Mouse (Mus musculus): Measurements from ENCODE around the gene Epha2.

Gene Epha2

DNA sequence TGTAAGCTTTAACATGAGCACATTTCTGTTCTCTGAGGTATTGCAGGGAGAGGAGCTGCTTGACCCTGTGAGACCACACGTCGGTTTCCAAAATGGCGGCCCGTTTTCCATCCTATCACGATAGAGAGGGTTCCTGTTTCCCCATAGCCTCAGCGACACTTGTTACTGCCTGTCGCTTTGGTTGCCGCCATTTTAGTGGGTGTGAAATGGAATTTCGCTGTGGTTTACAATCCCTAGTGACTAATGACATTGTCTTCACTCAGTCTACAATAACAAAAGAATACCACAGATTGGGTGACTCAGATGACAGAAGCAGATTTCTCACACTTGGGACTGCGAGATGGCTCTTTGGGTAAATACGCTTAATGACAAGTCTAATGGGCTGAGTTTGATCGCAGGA lies 44.2 kb downstream of the Epha2 start:
- no peaks in the 10 kb centered on the region for H3K27me3 ChIP-seq (ENCODE audit: control insufficient read depth, insufficient read depth, low read length, poor library complexity, severe bottlenecking)
- no peak for DNase-seq (ENCODE audit: low read depth, low spot score)
- H3K36me3 ChIP-seq (ENCODE audit: control insufficient read depth, insufficient read depth, low read length, poor library complexity, severe bottlenecking): no peaks in the 10 kb centered on the region

DNA sequence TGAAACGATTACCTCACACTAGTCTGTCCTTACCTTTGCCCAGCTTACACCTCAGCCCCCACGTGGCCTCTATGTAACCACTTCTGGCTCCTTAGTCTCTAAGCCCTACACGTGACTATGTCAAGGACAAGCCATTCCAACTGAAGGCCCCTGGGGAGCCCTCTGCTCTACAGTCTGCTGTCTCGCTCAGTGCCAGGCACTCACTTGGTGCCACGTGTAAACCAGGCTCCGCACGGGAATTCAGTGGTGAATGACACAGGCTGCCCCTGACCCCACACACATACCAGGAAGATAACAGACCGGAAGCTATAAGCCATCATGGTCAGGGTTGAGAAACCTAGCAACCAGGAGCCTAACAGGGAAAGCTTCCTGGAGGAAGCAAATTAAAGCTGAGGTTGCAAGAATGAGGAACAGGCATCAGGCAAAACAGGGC lies 46.3 kb downstream of the Epha2 start:
- Histone ChIP-seq H3K36me3 (ENCODE audit: control insufficient read depth, insufficient read depth, low read length, poor library complexity, severe bottlenecking) (no peaks in the 10 kb centered on the region), H3K27me3 (ENCODE audit: control insufficient read depth, insufficient read depth, low read length, poor library complexity, severe bottlenecking) (no peaks in the 10 kb centered on the region)
- DNase-seq (ENCODE audit: low read depth, low spot score): no peak

- no peaks in the 10 kb centered on the region for H3K36me3 ChIP-seq (ENCODE audit: control insufficient read depth, insufficient read depth, low read length, poor library complexity, severe bottlenecking)
- no peak for DNase-seq (ENCODE audit: low read depth, low spot score)
- no peaks in the 10 kb centered on the region for H3K27me3 ChIP-seq (ENCODE audit: control insufficient read depth, insufficient read depth, low read length, poor library complexity, severe bottlenecking)
Measured at GRCm38 (mm10) chr4:141348616-141349015, 47.6 kb downstream of the Epha2 start.

DNA sequence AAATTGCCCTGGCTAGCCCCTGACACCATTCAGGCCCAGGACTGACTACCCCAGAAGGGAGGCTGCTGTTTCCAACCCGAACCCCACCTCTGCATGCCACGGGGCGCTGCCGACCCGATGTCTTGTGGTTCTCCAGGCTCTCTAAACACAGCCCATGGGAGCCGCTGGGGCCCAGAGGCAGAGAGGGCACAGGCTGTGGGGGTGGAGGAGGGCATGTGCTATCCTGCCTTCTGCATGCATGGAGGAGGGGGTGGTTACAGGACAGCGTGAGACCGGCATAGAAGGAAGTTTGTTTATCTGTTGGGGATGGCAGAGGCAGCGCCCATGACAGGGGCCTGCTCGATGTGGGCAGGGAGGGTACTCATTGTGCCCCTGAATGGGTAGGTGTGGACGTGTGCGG lies 49.0 kb downstream of the Epha2 start:
- no peaks in the 10 kb centered on the region for H3K27me3 ChIP-seq (ENCODE audit: control insufficient read depth, insufficient read depth, low read length, poor library complexity, severe bottlenecking)
- H3K36me3 ChIP-seq (ENCODE audit: control insufficient read depth, insufficient read depth, low read length, poor library complexity, severe bottlenecking): no peaks in the 10 kb centered on the region
- DNase-seq (ENCODE audit: low read depth, low spot score): no peak

DNA sequence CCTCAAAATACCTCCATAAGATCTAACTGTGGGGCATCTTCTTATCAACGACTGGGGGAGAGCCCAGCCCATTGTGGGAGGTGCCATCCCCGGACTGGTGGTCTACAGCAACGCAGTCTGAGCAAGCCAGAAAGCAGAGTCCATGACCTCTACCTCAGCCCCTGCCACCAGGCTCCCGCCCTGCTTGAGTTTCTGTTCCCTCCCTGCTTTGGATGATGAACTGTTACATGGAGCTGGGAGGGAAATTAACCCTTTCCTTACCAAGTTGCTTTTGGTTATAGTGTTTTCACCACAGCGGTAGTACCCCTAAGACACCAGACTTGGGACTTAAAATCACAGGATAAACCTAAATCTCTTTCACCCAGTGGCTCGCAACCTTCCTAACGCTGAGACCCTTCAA lies 50.9 kb downstream of the Epha2 start:
- no peak for DNase-seq (ENCODE audit: low read depth, low spot score)
- H3K27me3 ChIP-seq (ENCODE audit: control insufficient read depth, insufficient read depth, low read length, poor library complexity, severe bottlenecking): no peaks in the 10 kb centered on the region
- no peaks in the 10 kb centered on the region for H3K36me3 ChIP-seq (ENCODE audit: control insufficient read depth, insufficient read depth, low read length, poor library complexity, severe bottlenecking)

DNA sequence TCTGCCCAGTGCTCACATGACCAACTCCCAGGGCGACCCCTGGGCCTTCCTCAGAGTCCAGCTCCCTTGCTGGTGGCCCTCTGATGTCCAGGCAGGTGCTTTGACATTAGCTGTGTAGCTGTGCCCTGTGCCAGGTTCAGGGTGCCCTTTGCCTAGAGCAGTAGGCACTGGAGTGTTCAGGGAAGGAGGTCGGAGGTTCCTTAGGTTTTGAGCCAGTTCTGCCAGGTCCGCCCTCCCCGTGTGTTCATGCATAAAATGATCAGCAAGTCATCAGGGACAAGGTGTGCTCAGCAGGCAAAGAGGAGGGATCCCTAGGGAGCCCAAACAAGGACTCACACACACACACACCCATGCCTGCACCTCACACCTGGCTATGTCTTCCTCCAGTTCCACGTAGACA lies 51.9 kb downstream of the Epha2 start:
- DNase-seq (ENCODE audit: low read depth, low spot score): no peak
- H3K27me3 ChIP-seq (ENCODE audit: control insufficient read depth, insufficient read depth, low read length, poor library complexity, severe bottlenecking): no peaks in the 10 kb centered on the region
- H3K36me3 ChIP-seq (ENCODE audit: control insufficient read depth, insufficient read depth, low read length, poor library complexity, severe bottlenecking): no peaks in the 10 kb centered on the region

DNA sequence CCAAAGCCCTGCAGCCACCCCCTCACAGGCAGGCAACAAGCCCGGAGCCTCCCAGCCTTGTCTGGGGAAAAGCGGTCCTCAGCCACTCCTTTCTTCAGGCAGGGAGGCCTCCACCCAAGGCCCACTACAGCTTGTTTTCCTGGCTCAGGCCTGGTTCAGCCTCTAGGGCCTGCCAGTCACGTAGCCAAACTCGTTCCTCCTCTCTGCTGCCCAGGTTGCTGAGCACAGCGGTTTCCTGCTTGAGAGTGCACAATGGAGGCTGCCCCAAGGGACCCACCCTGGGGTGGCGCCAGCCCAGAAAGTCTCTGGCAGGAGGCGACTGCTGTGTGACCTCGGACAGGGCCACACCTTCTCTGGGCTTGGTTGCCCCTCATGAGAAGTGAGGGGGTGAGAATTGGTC lies 52.8 kb downstream of the Epha2 start:
- peak; percentile 45 for DNase-seq (ENCODE audit: low read depth, low spot score)
- no peaks in the 10 kb centered on the region for H3K27me3 ChIP-seq (ENCODE audit: control insufficient read depth, insufficient read depth, low read length, poor library complexity, severe bottlenecking)
- H3K36me3 ChIP-seq (ENCODE audit: control insufficient read depth, insufficient read depth, low read length, poor library complexity, severe bottlenecking): no peaks in the 10 kb centered on the region

- no peaks in the 10 kb centered on the region for H3K36me3 ChIP-seq (ENCODE audit: control insufficient read depth, insufficient read depth, low read length, poor library complexity, severe bottlenecking)
- DNase-seq (ENCODE audit: low read depth, low spot score): no peak
- H3K27me3 ChIP-seq (ENCODE audit: control insufficient read depth, insufficient read depth, low read length, poor library complexity, severe bottlenecking): no peaks in the 10 kb centered on the region
Measured at GRCm38 (mm10) chr4:141357811-141358210, 56.8 kb downstream of the Epha2 start.

DNA sequence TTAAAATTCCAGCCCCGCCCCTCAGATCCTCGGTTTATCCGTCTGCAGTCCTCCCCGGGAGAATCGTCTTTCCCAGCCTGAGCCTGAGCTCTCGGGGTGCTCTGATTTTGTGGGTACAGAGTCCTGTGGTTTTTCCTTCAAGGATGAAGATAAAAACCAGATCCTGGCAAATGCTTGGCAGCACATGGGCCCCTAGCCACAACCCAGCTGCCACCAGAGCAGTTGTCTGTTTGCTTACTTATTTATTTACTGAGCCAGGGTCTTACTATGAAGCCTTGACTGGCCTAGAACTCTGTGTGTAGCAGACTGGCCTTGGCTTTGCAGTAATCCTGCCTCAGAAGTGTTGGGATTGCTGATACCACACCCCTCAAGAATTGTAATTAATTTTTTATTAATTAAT lies 58.2 kb downstream of the Epha2 start:
- no peaks in the 10 kb centered on the region for H3K27me3 ChIP-seq (ENCODE audit: control insufficient read depth, insufficient read depth, low read length, poor library complexity, severe bottlenecking)
- H3K36me3 ChIP-seq (ENCODE audit: control insufficient read depth, insufficient read depth, low read length, poor library complexity, severe bottlenecking): no peaks in the 10 kb centered on the region
- no peak for DNase-seq (ENCODE audit: low read depth, low spot score)

- DNase-seq (ENCODE audit: low read depth, low spot score): peak; percentile 66
- H3K36me3 ChIP-seq (ENCODE audit: control insufficient read depth, insufficient read depth, low read length, poor library complexity, severe bottlenecking): no peaks in the 10 kb centered on the region
- no peaks in the 10 kb centered on the region for H3K27me3 ChIP-seq (ENCODE audit: control insufficient read depth, insufficient read depth, low read length, poor library complexity, severe bottlenecking)
Measured at GRCm38 (mm10) chr4:141360846-141361245, 59.8 kb downstream of the Epha2 start.

- no peaks in the 10 kb centered on the region for H3K27me3 ChIP-seq (ENCODE audit: control insufficient read depth, insufficient read depth, low read length, poor library complexity, severe bottlenecking)
- no peaks in the 10 kb centered on the region for H3K36me3 ChIP-seq (ENCODE audit: control insufficient read depth, insufficient read depth, low read length, poor library complexity, severe bottlenecking)
- peak; percentile 88 for DNase-seq (ENCODE audit: low read depth, low spot score)
Measured at GRCm38 (mm10) chr4:141362937-141363548, 62.0 kb downstream of the Epha2 start.

DNA sequence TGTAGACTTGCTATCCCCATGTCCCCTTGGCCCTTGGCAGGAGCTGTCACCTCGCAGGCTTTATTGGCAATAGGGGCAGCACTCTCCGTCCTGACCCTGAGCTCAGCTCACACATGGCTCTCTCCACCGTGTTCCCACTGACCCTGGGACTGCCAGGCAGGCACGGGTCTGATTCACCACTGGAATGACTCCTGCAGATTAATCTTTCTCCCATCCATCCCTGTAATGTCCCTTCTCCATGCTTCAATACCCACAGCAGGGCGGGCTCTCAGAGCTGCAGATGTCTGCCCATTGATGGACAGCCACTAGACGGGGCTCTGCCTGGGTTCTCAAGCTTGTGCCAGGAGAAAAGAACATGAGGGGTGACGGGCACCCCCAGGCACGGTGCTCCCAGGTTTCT lies 64.1 kb downstream of the Epha2 start:
- no peaks in the 10 kb centered on the region for H3K36me3 ChIP-seq (ENCODE audit: control insufficient read depth, insufficient read depth, low read length, poor library complexity, severe bottlenecking)
- no peak for DNase-seq (ENCODE audit: low read depth, low spot score)
- no peaks in the 10 kb centered on the region for H3K27me3 ChIP-seq (ENCODE audit: control insufficient read depth, insufficient read depth, low read length, poor library complexity, severe bottlenecking)

DNA sequence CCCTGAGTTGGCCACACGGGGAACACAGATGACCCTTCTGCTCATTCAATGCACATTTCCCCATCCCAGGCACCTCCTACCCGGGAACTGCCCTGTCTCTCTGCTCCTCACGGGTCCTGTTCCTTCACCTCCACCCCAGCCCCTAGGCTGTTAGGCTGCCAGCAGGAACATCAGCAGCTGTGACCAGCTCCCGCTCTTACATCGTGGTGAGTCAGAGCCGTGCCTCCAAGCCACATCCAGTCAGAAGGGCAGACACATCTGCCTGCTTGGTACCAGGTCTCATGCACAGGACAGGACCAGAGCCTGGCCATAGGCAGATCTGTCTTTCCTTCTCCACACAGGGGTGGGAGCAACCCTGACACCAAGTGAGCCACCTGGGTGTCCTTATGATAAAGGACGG lies 64.8 kb downstream of the Epha2 start:
- no peaks in the 10 kb centered on the region for H3K27me3 ChIP-seq (ENCODE audit: control insufficient read depth, insufficient read depth, low read length, poor library complexity, severe bottlenecking)
- no peaks in the 10 kb centered on the region for H3K36me3 ChIP-seq (ENCODE audit: control insufficient read depth, insufficient read depth, low read length, poor library complexity, severe bottlenecking)
- DNase-seq (ENCODE audit: low read depth, low spot score): no peak

DNA sequence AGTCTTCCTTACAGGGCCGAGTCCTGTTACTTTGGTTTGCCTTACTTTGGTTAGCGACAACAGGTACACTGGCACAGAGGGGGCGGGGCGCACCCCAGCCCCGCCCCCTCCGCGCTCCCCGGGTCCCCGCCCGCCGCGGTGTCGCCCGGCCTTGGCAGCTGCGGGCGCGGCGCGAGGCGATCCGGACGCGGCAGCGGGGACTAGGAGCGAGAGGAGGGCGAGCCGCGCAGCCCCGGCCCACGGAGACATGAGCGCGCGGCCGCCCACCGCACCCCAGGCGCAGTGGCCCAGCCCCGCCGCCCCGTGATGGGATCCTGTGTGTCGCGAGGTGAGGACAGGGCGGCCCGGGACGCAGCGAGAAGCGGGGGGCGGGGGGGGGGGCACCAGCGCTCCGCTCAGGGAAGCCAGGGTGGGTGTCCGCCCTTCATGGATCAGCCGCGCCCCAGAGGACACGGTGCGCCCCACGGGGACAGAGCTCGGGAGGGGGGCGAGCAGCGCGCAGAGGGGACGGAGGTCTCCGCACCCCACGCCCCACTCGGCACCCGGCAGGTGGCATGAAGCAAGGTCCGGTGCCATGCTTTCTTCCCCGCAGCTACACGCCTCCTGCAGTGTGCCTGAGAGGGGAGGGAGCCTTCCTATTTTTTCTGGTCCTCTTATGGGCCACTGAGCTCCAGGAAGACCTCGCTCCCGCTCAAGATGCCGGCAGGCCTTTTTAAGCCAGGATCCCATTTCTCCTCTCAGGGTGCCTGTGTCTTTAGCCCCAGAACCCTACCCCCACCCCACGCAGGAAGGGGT lies 67.2 kb downstream of the Epha2 start, which contains the start of gene Fam131c:
Gene Fam131c (plus strand): TSS at position 224 of the 795 bp plus-strand sequence.
- peak; percentile 41 for DNase-seq (ENCODE audit: low read depth, low spot score)
- no peaks in the 10 kb centered on the region for H3K36me3 ChIP-seq (ENCODE audit: control insufficient read depth, insufficient read depth, low read length, poor library complexity, severe bottlenecking)

GRCm38 (mm10) chr4:141372426-141372825 lies 71.4 kb downstream of the Epha2 start:
- Histone ChIP-seq H3K36me3 (ENCODE audit: control insufficient read depth, insufficient read depth, low read length, poor library complexity, severe bottlenecking) (no peaks in the 10 kb centered on the region), H3K27me3 (ENCODE audit: control insufficient read depth, insufficient read depth, low read length, poor library complexity, severe bottlenecking) (no peaks in the 10 kb centered on the region)
- DNase-seq (ENCODE audit: low read depth, low spot score): no peak

More for the DNA sequence above, 67.2 kb downstream of the Epha2 start, which contains the start of gene Fam131c:
- no peaks in the 10 kb centered on the region for H3K27me3 ChIP-seq (ENCODE audit: control insufficient read depth, insufficient read depth, low read length, poor library complexity, severe bottlenecking)
